Mouse (Mus musculus) naive thymus-derived CD4-positive, alpha-beta T cell, adult 2 months (primary cell): ENCODE results near the gene Csgalnact2.

Source experiments
- DNase-seq: peaks from one replicate; pipeline ENCODE4 v3.0.0-alpha.2; 2011; ENCODE audit warnings: low read depth

The Csgalnact2 gene

DNA sequence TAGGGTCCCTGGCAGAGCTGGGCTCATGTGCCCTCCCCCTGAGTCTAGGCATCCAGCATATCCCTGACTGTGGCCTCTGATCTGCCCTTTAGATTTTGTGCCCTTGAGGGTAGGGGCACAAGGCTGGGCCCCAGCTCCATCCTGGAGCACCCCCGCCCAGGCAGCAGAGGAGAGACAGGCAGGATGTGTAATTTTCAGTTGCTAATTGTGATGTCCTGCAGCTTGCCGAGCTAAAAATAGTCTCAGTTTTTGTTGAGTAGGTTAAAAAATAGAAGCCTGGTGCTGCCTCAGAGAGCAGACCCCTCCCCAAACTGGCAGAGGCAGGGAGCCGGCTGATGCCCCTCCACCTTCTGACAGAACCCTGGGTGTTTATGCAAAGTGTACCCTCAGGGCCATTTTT is 64.8 kb downstream of the Csgalnact2 start:
- DNase-seq = no peak

DNA sequence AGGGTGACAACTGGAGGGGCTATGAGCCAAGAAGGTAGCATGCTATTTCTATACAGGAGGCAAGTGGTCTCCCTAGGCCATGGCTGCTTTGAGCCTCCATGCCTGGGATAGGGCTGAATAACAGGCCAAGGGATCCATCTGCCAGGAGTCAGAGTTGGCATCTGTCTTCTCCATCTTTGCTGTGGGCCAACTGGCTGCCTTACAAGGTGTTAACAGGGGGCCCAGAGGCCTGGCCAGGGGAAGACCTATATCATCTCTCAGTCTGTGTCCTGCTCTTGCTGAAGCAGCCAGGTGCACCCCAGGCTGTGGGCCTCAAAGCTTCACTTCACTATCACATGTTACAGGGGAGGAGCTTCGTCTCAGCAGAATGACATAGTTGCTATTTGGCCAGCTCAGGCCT is 66.8 kb downstream of the Csgalnact2 start:
- no peak for DNase-seq

DNA sequence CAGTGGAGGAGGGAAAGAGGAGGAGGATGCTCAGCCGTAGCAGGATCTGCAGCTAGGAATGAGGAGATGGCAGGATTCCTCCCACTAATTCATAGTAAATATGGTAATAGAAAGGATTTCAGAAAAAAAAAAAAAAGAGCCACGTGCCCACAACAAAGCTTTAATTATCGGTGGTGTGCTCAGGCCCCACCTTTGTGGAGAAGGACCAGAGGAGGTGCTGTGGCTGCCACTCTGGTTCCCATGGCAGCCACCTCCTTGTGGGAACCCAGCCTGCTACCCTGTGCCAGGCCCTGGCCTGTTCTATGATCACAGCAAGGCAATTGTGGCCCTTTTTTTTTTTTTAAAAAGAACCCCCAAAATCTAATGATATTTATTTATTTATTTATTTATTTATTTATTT is 67.5 kb downstream of the Csgalnact2 start:
- no peak for DNase-seq

DNA sequence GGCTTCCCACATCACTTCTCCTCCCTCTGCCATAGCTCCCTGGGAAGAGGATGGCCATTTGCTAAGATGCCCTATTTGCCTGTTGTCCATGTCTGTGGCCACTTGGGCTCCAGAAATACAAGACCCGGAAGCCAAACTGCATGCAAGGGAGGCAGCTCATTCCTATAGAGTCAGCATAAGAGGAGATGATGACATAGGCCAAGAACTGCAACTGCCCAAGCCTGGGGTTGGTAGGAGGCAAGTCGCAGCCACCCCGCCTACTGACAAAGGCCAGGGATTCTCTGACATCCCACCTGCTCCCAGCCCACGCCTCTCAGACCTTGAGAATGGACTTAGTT is 68.0 kb downstream of the Csgalnact2 start:
- no peak for DNase-seq

DNA sequence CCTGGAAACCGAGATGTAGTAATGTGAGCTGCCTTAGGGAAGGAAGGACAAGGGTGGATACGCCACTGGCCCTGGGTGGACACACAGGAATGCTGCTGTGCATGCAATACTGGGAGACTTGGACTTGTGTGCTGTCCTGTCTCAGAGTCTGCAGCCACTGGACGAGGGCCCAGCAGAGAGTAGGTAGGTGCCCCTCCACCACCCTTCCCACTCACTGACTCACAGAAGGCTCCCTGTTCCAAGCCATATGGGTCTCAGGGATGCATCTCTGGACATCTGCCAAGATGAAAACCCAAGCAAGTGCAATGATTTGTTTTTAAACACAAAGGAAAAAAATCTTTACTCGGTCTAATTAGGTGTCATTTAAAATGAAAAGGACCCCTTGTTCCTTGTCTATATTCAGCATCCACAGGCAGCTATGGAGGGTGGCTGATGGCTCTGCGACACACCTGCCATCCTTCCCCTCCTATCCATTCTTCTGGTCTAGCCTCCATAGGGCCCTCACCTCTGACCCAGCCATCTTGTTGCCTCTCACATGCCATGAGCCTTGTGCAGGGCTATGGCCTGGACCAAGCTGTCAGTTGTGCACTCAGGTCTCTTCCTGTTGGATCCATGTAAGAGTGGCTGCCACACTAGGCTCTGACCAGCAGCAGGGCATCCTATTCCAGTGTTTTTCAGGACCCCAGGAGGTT is 68.5 kb downstream of the Csgalnact2 start:
- no peak for DNase-seq

DNA sequence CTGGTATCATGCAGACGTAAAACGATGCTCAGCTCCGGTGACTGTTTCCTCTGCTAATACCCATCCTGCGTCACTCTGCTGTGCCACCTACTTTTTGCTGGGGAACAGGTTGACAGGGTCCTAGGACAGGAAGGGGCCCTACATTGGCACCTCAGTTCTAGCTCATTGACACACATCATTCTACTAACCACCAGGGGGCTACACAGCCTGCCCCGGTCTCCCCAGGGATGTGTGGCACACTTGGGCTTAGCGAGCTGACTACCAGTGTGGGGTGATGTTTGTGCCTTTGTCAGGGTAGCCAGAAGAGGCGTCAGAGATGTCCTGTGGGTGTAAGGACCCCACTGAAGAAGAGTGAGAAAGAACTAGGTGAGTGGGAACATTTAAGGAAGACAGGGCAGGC is 71.2 kb downstream of the Csgalnact2 start:
- DNase-seq = peak; percentile 15

DNA sequence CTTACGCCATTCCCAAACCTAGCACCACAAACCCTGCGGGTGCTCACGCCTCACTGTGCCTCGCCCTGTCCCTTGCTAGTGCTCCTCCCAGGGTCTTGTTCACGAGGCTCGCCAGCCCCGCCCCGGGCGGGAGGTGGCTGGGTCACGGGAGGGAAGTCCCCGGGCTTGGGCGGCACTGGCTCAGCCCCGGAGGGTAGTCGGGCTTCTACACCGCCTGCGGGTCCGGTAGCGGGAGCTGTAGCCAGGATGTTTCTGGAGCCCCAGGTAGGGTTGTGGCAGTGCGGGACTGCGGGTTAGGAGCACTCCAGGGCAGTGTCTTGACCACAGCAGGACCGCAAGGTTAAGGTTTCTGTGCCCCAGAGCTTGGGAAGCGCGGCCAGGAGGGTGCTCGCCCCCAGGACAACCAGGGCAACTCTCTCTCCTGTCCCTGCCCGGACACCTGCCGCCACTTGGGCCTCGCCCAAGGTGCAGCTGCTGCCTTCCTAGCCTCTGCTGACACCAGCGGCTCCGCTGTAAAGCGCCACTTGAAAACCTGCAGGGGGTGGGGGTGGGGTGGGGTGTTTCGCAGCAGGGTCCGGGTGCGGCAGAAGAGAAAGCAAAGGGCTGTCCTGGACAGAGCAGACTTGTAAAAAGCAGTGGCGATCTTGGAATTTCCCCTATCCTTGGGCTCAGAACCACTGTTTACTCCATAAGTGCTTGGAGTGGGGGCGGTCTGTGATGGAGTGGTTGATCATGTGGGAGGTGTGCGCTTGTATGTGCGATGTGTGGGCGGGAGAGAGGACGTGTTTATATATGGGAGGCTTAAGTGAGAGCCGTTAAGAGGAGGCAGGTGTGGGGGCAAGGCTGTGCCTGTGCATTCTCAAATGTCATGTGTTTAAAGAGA is 72.5 kb downstream of the Csgalnact2 start:
- DNase-seq = peak; percentile 30

DNA sequence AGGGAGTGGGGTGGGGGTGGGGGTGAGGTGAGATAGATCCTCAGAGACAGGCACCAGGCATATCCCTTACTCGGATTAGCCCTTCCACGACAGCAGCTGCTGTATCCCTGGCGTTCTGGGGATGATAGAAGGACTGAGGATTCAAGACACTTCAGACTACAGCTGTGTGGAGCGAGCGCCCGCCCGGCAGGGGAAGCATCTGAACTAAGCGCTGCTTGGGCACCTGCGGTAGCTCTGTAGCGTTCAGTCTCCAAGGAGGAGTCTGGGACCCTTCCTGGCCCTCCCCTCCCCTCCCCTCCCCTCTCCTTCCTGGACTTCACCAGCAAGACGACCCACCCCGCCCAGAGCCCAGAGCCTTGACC is 73.1 kb downstream of the Csgalnact2 start:
- DNase-seq = peak; percentile 18

DNA sequence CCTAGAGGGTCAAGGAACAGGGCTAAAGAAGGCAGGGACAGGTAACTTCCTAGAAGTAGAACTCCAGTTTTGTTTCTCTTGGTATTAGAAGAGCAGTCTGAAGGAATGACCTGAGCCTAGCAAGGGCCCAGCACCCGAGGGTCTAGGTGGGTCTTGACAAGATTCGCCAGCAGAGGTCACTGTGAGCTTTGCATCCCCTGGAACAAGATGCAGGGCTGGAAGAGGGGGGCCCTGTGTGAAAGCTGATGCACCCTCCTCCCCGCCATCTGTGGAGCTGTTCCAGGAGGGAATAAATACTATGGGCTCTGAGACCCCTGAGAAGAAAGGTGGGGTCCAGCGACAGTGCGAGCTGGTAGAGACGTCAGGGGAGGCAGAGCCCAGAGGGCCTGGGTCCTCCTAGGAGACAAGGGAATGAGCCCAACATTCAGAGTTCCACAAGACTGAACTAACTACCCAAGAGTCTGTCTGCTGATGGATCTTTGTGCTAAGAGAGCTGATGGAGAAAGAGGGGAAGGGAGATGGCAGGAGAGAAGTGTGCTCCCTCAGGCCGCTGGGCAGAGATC is 73.9 kb downstream of the Csgalnact2 start:
- DNase-seq = peak; percentile 51

DNA sequence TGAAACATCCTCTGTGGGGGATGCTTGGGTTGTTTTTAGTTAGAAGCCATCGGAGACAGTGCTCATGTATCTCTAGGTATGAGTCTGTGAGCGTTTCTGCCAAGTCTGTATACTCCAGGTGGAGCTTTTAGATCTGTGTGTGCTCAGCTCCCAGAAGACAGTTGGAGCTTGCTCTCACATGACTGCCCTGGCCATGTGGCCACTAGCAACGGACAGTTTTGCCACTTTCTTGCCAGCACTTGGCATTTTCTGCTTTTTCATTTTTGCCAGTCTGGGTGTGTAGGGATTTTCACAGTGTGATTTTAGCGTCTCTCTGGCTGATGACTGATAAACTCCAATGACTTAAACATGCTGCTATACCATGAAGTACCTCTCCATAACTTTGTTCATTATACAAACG is 75.7 kb downstream of the Csgalnact2 start:
- no peak for DNase-seq

DNA sequence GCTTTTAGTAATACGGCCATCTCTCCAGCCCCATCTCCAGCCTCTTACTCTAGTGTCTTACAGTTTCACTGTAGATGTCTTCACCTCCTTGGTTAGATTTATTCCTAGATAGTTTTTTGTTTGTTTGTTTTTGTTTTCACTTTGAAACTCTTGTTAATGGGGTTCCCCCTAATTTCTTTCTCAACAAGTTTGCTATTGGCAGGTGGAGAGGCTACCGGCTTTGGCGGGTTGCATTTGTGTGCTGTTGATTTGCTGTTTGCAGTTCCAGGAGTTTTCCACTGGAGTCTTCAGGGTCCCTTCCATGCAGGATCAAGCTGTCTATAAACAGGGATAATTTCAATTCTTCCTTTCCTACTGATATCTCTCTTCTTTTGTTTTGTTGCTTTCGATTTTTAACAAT is 77.7 kb downstream of the Csgalnact2 start:
- no peak for DNase-seq
